Mouse (Mus musculus) liver, embryonic 16.5 days (tissue): ENCODE measurements around the gene Sppl3. TPM values are rescaled to one million over a fixed set of nuclear protein-coding genes. Genes with fewer than 3 reads are reported as not detected.
A peak's percentile ranks its signal among the peaks of the same experiment; 100 is the strongest.

Experiments
- ATAC-seq: fragments of 200-750 bp; cut with Nextera tagmentation; 2 replicates; pipeline ENCODE4 v1.8.0; 2017; ENCODE audit warnings: low read depth, mild to moderate bottlenecking, moderate number of reproducible peaks, moderate library complexity
- H3K27ac ChIP-seq: fragments of 300-500 bp; sonication (generic); 2 replicates; pipeline ENCODE4 v1.5.1; 2014; ENCODE audit warnings: mild to moderate bottlenecking, low read length
- H3K27me3 ChIP-seq: fragments of 300-500 bp; sonication (generic); 2 replicates; pipeline ENCODE4 v1.6.1; 2014; ENCODE audit warnings: low read depth, low read length, mixed read lengths; ENCODE audit not compliant: control insufficient read depth, insufficient read depth
- H3K36me3 ChIP-seq: fragments of 300-500 bp; sonication (generic); 2 replicates; pipeline ENCODE4 v1.6.1; 2014; ENCODE audit warnings: mild to moderate bottlenecking; ENCODE audit not compliant: control insufficient read depth, insufficient read depth
- H3K4me1 ChIP-seq: fragments of 300-500 bp; sonication (generic); 2 replicates; pipeline ENCODE4 v1.6.1; 2014; ENCODE audit warnings: low read depth, low read length, mixed read lengths; ENCODE audit not compliant: control insufficient read depth
- H3K4me2 ChIP-seq: fragments of 300-500 bp; sonication (generic); 2 replicates; pipeline ENCODE4 v1.6.1; 2014; ENCODE audit warnings: low read depth, low read length, mixed read lengths
- H3K4me3 ChIP-seq: fragments of 300-500 bp; sonication (generic); 2 replicates; pipeline ENCODE4 v1.5.1; 2014; ENCODE audit warnings: low read depth, mild to moderate bottlenecking, low read length
- H3K9ac ChIP-seq: fragments of 300-500 bp; sonication (generic); 2 replicates; pipeline ENCODE4 v1.6.1; 2014; ENCODE audit warnings: low read depth, low read length
- H3K9me3 ChIP-seq: fragments of 300-500 bp; sonication (generic); replicated peaks from 2 replicates; pipeline ENCODE4 v1.6.1; 2016; ENCODE audit warnings: low read length; ENCODE audit not compliant: control insufficient read depth
- WGBS: fragments of 180-500 bp; shearing (Covaris S2); extraction: QIAGEN DNeasy Blood & Tissue Kit; methylation state at CpG from one replicate; pipeline ENCODE4 v1.1.7; 2014; ENCODE audit not compliant: insufficient replicate concordance; 5-methylcytosine and 5-hydroxymethylcytosine counted together
- polyA plus RNA-seq: library from polyadenylated mRNA; unstranded; fragments of >200 nt; fragmentation: Nextera tagmentation; extraction: Ambion mirVana; gene quantifications from 2 replicates; pipeline ENCODE4 v1.2.1, GENCODE M21; 2015

Gene Sppl3
- polyA plus RNA-seq, 1 experiment from 2014 or later = 3.2 TPM

- no peaks in the 10 kb centered on the region for H3K27me3 ChIP-seq
- peak overlapping the region; percentile 53 for H3K4me3 ChIP-seq
- no peaks in the 10 kb centered on the region for H3K9me3 ChIP-seq
- WGBS = 52% methylated on average over 13 of the region's 13 CpGs
- peaks cover 4% of the 10 kb centered on the region for H3K4me1 ChIP-seq
- peak overlapping the region; percentile 39 for H3K9ac ChIP-seq
- no peaks in the 10 kb centered on the region for H3K36me3 ChIP-seq
- no peak for ATAC-seq
- peak overlapping the region; percentile 63 for H3K27ac ChIP-seq
- peak overlapping the region; percentile 23 for H3K4me2 ChIP-seq
Measured at GRCm38 (mm10) chr5:114969609-114970215, 41.2 kb upstream of the Sppl3 start.

- H3K4me1 ChIP-seq = no peaks in the 10 kb centered on the region; the same call in none of the 2 replicates
- peak within 1 kb of the TSS; percentile 39 for H3K9ac ChIP-seq
- peak within 1 kb of the TSS; percentile 28 for H3K4me2 ChIP-seq
- no peaks in the 10 kb centered on the region for H3K36me3 ChIP-seq
- 66% methylated on average over 17 of the region's 17 CpGs for WGBS
- H3K4me3 ChIP-seq = peak within 1 kb of the TSS; percentile 53
- peak; percentile 78 for ATAC-seq
- H3K27me3 ChIP-seq = no peaks in the 10 kb centered on the region
- H3K9me3 ChIP-seq = no peaks in the 10 kb centered on the region
- H3K27ac ChIP-seq = peak within 1 kb of the TSS; percentile 63
Measured at GRCm38 (mm10) chr5:114970824-114971227, 40.1 kb upstream of the Sppl3 start, which contains the start of gene Hnf1a. Gene Hnf1a, minus strand, starts transcription at chr5:114971094.

DNA sequence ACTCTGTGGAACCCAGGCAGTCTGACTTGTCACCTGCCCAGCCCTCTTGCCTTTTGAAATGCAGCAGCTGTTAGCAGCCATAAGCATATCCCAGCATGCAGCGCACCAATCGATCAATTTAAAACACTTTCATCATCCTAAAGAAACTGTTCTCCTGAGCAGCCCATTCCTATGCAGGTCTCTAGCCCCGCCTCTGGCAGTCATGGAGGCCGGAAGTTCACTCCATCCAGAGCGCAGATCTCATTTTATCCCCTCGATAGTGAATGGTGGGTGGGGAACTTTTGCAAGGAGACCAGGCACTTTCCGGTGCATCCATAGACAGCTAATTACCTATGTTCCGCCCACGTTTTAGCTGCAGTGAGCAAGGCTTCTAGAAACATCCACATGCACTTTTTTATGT lies 38.7 kb upstream of the Sppl3 start:
- no peaks in the 10 kb centered on the region for H3K9me3 ChIP-seq
- H3K27ac ChIP-seq = no peak overlapping the region
- H3K4me2 ChIP-seq = peak overlapping the region; percentile 28; the same call in 1 of the 2 replicates
- no peaks in the 10 kb centered on the region for H3K36me3 ChIP-seq
- H3K9ac ChIP-seq = no peak overlapping the region
- no peak for ATAC-seq
- 73% methylated on average over 9 of the region's 9 CpGs for WGBS
- H3K4me1 ChIP-seq = no peaks in the 10 kb centered on the region; the same call in none of the 2 replicates
- H3K4me3 ChIP-seq = no peak overlapping the region
- no peaks in the 10 kb centered on the region for H3K27me3 ChIP-seq

- H3K27me3 ChIP-seq = no peaks in the 10 kb centered on the region
- no peaks in the 10 kb centered on the region for H3K9me3 ChIP-seq
- H3K36me3 ChIP-seq = no peaks in the 10 kb centered on the region
- WGBS = 59% methylated on average over 8 of the region's 8 CpGs
- H3K4me3 ChIP-seq = no peak overlapping the region
- no peak for ATAC-seq
- no peak overlapping the region for H3K4me2 ChIP-seq
- H3K27ac ChIP-seq = no peak overlapping the region
- H3K4me1 ChIP-seq = no peaks in the 10 kb centered on the region; the same call in 1 of the 2 replicates
- H3K9ac ChIP-seq = no peak overlapping the region
Measured at GRCm38 (mm10) chr5:114973131-114973530, 37.8 kb upstream of the Sppl3 start.

DNA sequence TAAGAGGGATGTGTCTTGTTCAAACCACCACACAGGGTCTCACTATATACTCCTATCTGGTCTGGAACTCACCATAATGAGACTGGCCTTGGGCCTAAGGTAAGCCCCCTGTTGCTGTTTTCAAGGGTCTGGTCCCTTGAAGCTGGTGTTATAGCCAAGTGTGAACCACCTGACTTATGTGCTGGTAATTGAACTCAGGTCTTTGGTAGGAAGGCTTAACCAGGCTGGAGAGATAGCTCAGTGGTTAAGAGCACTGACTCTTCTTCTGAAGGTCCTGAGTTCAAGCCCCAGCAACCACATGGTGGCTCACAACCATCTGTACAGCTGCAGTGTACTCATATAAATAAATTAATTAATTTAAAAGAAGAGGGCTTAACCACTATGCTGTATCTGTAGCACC lies 34.0 kb upstream of the Sppl3 start:
- ATAC-seq = no peak
- Histone ChIP-seq H3K4me1 (peaks cover 20% of the 10 kb centered on the region), H3K9me3 (no peaks in the 10 kb centered on the region)

GRCm38 (mm10) chr5:114978473-114978872 lies 32.5 kb upstream of the Sppl3 start:
- Histone ChIP-seq H3K4me2 (no peak overlapping the region), H3K36me3 (no peaks in the 10 kb centered on the region), H3K27ac (no peak overlapping the region), H3K4me3 (no peak overlapping the region), H3K4me1 (peaks cover 20% of the 10 kb centered on the region), H3K9me3 (no peaks in the 10 kb centered on the region), H3K27me3 (no peaks in the 10 kb centered on the region), H3K9ac (no peak overlapping the region)
- 63% methylated on average over 11 of the region's 11 CpGs for WGBS
- no peak for ATAC-seq

More for the DNA sequence above, 34.0 kb upstream of the Sppl3 start:
- Histone ChIP-seq H3K9ac (no peak overlapping the region), H3K4me2 (no peak overlapping the region), H3K27me3 (no peaks in the 10 kb centered on the region), H3K27ac (no peak overlapping the region), H3K36me3 (no peaks in the 10 kb centered on the region), H3K4me3 (no peak overlapping the region)

GRCm38 (mm10) chr5:114978888-114979249 lies 32.1 kb upstream of the Sppl3 start:
- Histone ChIP-seq H3K9me3 (no peaks in the 10 kb centered on the region), H3K4me3 (peak overlapping the region; percentile 67), H3K9ac (peak overlapping the region; percentile 64), H3K4me2 (peak overlapping the region; percentile 97), H3K27ac (peak overlapping the region; percentile 94), H3K27me3 (no peaks in the 10 kb centered on the region), H3K36me3 (no peaks in the 10 kb centered on the region), H3K4me1 (peaks cover 20% of the 10 kb centered on the region)
- no peak for ATAC-seq
- WGBS = 2% methylated on average over 6 of the region's 6 CpGs

DNA sequence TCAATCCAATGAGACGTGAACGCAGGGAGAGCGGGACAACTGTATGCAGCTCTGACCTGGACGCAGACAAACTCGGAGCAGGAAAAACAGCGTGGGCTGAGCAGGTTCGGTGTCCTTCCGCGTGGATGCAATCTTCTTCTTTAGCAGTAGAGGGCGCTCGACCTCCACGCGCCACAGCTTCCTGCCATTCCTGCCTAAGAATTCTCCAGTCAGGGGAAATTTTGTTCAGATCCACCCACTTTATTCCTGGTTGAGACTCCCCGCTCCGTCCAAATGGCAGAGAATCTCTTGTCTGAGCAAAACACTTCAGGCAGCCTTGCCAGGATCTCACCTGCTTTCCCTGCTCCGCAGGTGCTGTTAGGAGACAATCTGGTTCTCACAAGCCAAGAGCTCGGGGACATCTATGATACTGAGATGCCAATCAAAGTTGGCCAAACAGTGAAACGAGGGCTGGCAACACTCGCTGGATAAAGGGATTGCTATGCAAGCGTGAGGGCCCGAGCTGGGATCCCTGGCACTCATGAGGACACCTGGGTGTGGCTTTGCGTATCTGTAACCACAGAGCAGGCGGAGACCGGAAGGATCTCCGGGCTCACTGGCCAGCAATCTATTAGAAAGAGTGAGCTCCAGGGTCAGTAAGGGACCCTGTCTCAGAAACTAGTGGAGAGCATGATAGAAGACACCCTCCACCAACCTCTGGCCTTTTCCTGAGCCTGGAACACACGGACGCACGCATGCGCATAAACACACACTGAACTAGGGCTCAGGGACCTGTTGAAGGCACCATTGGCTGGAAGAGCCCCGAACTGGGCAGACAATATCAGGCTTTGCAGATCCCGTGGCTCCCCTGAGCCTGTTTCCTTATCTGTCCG lies 31.5 kb upstream of the Sppl3 start:
- H3K27ac ChIP-seq = peak overlapping the region; percentile 94
- H3K27me3 ChIP-seq = no peaks in the 10 kb centered on the region
- no peaks in the 10 kb centered on the region for H3K36me3 ChIP-seq
- H3K4me1 ChIP-seq = peaks cover 20% of the 10 kb centered on the region
- H3K9ac ChIP-seq = peak overlapping the region; percentile 64
- peak overlapping the region; percentile 67 for H3K4me3 ChIP-seq
- peak overlapping the region; percentile 97 for H3K4me2 ChIP-seq
- WGBS = 4% methylated on average over 32 of the region's 32 CpGs
- ATAC-seq = peak; percentile 94
- H3K9me3 ChIP-seq = no peaks in the 10 kb centered on the region
